Mouse (Mus musculus) adrenal gland, adult 18-20 months (tissue): ENCODE measurements around the gene Cpne7. TPM values are rescaled to one million over a fixed set of nuclear protein-coding genes. Genes with fewer than 3 reads are reported as not detected.

Experiments
- DNase-seq, 2 experiments: peaks; one replicate each; pipeline ENCODE4 v3.0.0; 2021 to 2022; ENCODE audit warnings: low spot score in 2 of 2
- total RNA-seq, 2 experiments: library from RNA; stranded (reverse); gene quantifications; 1 replicate in 1 of 2; 2 replicates in 1 of 2; pipeline ENCODE4 v1.2.3; 2021

Gene Cpne7
- total RNA-seq, 2 experiments from 2014 or later: 4.7 to 6.6 TPM

GRCm38 (mm10) chr8:123113908-123114469, 3.2 kb upstream of the Cpne7 start:
- DNase-seq: no peak

GRCm38 (mm10) chr8:123114644-123115043, 2.5 kb upstream of the Cpne7 start:
- DNase-seq: no peak

DNA sequence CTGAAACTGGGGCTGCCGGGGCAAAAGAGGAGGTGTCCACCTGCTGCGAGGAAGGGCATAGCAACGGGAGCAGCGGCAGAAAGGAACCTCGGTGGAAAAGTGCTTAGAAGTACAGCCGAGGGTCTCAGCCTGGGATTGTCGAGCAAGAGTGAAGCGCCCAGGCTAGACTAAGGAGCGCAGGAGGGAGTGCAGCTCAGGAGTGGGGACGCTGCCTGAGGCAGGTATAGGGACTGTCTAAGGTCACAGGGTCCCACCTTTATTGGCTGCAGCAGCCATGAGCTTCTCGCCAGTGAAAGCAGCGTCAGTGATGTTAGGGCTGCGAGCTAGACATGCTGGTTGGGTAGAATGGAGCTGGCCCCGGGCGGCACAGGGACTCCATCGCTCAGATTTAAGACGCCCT, 570 bp downstream of the Cpne7 start:
- no peak for DNase-seq

- no peak for DNase-seq
These were observed 4.9 kb downstream of the Cpne7 start for GRCm38 (mm10) chr8:123122059-123122458.

DNA sequence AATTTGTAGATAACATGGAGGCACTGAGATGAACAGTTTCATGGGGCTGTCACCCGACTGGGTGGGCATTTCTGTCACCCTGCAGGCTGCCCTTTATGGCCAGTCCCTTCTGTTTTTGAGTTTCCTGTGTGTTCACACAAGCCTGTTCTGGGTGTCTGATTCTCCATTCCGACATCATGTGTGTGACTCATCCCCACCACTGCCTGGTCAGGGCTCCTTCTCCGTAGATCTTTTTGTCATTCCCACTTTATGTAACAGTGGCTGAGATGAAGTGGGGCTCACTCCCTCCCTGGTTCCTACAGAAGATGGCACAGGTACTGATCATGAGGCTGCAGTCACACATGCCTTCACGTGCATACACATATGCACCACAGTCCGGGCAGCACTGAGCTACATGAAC, 5.5 kb downstream of the Cpne7 start:
- no peak for DNase-seq

DNA sequence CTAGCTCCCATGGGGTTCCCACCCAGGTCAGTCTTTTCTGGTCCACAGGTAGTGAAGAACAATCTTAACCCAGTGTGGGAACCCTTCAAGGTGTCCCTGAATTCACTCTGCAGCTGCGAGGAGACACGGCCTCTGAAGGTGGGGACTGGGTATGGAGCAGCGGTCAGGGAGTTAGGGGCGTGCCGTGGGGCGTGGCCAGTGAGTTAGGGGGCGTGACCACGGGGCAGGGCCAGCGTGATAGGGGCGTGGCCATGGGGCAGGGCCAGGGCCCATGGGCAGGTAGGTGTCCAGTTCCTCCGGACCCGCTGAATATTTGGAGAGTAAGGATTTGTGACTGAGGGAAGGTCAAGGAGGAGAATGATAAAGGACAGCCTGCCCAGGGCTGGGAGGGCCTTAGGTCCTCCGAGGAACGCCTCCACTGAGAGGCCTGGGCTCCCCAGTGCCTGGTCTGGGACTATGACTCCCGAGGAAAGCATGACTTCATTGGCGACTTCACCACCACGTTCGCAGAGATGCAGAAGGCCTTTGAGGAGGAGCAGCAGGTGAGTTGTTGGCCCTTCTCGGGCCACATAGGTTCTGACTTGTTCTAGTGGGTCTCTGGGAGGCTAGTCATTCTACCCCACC, 9.1 kb downstream of the Cpne7 start:
- DNase-seq: no peak

- no peak for DNase-seq
These were observed 13.9 kb downstream of the Cpne7 start for GRCm38 (mm10) chr8:123131041-123131440.

GRCm38 (mm10) chr8:123132953-123133352, 15.8 kb downstream of the Cpne7 start:
- DNase-seq: no peak

- no peak for DNase-seq
These were observed 17.1 kb downstream of the Cpne7 start for GRCm38 (mm10) chr8:123134149-123134713.

GRCm38 (mm10) chr8:123135406-123135805, 18.2 kb downstream of the Cpne7 start:
- DNase-seq: no peak

DNA sequence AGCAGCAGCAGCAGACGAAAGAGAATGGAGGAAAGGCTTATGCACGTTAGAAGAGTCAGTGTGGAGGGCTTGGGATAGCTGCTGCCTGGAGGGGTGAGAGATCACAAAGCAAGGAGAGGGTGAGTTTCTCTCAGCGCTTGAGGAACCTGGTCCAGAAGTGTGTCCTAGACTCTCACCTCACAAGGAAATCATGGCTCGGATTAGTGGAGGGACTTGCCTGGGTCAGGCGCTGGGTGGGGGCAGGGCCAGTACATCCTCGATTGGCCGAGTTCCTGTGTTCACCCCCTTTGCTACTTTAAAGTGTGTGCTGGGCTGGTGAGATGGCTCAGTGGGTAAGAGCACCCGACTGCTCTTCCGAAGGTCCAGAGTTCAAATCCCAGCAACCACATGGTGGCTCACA, 18.6 kb downstream of the Cpne7 start:
- DNase-seq: no peak

DNA sequence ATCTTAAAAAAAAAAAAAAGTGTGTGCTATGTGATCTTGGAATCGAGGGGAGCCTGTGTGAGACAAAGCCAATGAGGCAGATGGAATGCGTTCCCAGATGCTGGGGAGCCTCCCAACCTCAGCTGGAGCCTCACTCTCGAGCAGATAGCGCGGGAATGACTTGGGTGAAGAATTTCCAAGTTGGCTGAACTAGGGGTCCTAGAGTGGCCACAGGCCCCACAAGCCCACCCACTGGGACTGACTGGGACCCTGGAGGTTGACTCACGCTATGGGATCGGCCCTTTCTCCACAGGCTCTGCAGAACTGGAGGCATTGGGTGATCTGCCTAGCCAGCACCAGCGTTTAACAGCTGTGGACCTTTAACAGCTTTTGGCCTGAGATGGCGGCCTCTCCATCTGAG, 19.1 kb downstream of the Cpne7 start:
- no peak for DNase-seq

DNA sequence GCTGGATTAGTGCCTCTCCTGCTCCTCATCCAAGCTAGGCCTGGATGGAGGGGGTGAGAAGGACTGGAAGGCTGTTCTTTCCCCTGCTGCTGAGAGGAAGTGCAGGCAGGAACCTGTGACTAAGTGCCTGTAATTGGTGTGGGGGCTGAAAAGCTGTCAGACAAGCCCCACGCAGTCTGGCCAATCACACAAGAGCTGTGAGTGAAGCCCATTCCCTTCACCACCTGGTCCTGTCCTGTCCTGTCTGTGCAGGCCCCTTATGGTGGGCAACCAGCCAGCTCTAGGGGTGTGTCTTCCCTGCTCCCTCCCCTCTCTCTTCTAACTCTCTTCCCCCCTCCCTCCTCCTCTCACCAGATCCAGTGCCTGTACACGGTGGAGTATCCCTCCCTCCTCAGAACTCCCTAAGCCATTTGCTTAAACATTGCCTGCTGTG, 20.5 kb downstream of the Cpne7 start:
- no peak for DNase-seq

- DNase-seq: no peak
These were observed 21.6 kb downstream of the Cpne7 start for GRCm38 (mm10) chr8:123138741-123139140.

DNA sequence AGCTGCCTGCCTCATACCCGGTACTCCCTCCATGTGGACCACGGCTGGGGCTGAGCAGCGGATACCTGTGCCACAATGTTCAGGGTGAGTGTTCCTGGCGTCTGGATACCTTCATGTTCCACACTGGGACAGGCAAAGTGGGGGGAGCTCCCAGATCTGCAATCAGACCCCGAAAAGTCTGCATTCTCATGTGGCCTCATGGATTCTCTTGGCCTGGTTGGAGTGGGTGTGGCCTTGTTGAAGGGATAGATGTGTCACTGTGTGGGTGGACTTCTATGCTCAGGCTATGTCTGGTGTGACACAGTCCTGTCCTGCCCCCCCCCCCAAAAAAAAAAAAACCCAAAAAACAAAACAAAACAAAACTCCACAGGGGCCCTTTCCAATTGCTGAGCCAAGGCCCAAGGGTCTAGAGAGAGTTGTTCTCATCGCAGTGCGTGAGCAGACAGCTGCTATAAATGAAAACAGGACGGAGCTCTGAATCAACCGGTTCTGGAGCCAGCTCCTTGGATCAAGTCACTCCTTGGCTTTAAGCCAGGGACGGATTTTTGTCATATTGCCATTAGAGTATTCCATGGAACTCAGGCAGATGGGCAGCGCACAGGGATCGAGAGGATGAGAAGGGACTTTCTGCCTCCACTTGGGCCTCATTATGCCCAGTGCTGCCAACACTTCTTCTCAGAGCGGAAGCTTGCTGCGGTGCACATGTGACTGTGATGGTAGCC, 24.7 kb downstream of the Cpne7 start:
- DNase-seq: peak; percentile 58 to 87

- peak in 1 of 2 experiments; percentile 44 for DNase-seq
These were observed 28.1 kb downstream of the Cpne7 start for GRCm38 (mm10) chr8:123145279-123145678.

DNA sequence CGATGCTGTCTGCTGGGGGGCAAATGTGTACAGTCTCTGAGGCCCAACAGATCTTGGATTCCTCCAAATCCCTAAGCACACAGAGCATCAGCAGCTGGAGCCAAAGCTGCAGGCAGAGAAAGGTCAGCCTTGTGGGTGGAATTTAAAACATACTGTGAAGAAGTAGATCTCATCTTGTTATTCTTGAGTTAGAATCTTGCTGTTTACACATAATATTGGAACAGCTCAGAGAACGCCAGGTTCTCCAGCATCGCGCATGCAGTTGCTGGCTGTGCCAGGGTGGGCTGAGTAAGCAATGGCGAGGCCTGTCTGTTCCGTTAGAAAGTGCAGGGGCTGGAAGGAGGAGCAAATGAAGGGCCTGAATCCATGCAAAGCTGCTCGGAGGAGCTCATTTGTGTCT, 29.2 kb downstream of the Cpne7 start:
- DNase-seq: no peak

- no peak for DNase-seq
These were observed 33.6 kb downstream of the Cpne7 start for GRCm38 (mm10) chr8:123150737-123151171.

- DNase-seq: no peak
These were observed 38.0 kb downstream of the Cpne7 start for GRCm38 (mm10) chr8:123155177-123155576.

GRCm38 (mm10) chr8:123156070-123156773, 39.0 kb downstream of the Cpne7 start:
- no peak for DNase-seq

GRCm38 (mm10) chr8:123157888-123158465, 40.8 kb downstream of the Cpne7 start, which contains the start of gene Sult5a1:
TSS of gene Sult5a1 (minus strand) at chr8:123158315.
- DNase-seq: no peak
